Mouse (Mus musculus) liver, postnatal 0 days (tissue): ENCODE measurements around the gene Ap3b2.

Experiments
- CTCF ChIP-seq: sonication (generic); IDR thresholded peaks from 2 replicates; pipeline ENCODE4 v1.5.1; 2016; ENCODE audit warnings: antibody characterized with exemption, low read depth
- EP300 ChIP-seq: IDR thresholded peaks from 2 replicates; pipeline ENCODE4 v1.6.1; 2016; ENCODE audit warnings: antibody characterized with exemption, low read depth, mild to moderate bottlenecking

- TF ChIP-seq EP300, result no peak
- TF ChIP-seq CTCF, result no peak
Observed at GRCm38 (mm10) chr7:81492628-81493027, 1.1 kb downstream of the Ap3b2 start.
